ENCODE assay signal across 8 mouse cellular contexts in the genomic region with DNA sequence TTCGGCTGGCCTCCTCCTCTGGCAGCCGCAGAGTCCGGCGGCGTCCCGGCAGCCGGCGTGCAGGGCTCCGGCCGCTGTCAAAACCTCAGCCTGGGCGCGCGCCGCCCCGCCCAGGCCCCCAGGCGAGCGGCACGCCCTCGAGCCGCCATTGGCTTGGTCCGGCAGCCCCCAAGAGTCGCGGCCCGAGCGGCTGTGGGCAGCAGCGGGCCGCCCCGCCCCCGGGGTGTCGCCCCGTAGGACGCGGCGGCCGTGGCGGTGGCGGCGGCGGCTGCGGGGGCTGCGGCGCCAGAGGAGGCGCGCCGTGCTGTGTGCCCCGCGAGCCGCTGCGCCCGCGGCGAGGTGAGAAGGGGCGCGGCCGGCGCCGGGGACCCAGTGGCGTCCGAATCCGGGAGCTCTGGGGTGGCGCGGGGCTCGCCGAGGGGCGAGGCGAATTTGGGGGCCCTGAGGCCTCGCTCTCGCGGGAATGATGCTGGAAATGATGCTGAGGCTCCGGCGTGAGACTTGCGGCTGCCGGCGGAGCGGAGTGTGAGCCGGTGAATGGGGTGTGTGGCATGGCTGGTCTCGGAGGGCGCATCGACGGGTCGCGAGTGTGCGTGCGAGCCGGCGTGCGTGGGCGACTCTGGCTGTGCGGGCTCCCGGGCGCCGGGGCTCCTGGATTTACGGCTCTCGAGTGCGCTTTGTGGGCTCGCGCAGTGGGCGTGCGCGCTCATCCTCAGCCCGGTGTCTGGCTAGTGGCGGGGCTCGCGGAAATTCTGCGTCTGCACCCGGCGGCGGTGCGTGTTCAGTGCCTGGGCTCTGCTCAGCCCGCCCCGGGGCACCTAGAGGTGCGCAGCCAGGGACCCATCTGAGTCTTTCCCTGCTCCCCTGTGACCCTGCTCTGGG. TPM values are rescaled to one million over a fixed set of nuclear protein-coding genes. Genes with fewer than 3 reads are reported as not detected.
A peak's percentile ranks its signal among the peaks of the same experiment; 100 is the strongest.
DNase-seq lines count a peak whose midpoint lies in the region; ATAC-seq lines count a peak whose summit lies in the region.

A gene (plus strand): TSS at position 236 of the 882 bp plus-strand sequence.

- peaks cover 64% of the 10 kb centered on the region for H3K27me3 ChIP-seq in embryonic facial prominence, embryonic 14.5 days (replicated peaks; ENCODE audit: control insufficient read depth, insufficient read depth, low read length)
- peaks cover 76% of the 10 kb centered on the region for H3K27me3 ChIP-seq in limb, embryonic 15.5 days
- peaks cover 59% of the 10 kb centered on the region for H3K27me3 ChIP-seq in midbrain, embryonic 15.5 days (replicated peaks)

- H3K36me3 ChIP-seq in embryonic facial prominence, embryonic 14.5 days (ENCODE audit: control insufficient read depth, insufficient read depth, low read length): no peaks in the 10 kb centered on the region
- H3K36me3 ChIP-seq in limb, embryonic 15.5 days: no peaks in the 10 kb centered on the region
- no peaks in the 10 kb centered on the region for H3K36me3 ChIP-seq in midbrain, embryonic 15.5 days (replicated peaks)

- H3K9me3 ChIP-seq in embryonic facial prominence, embryonic 14.5 days (ENCODE audit: control insufficient read depth, low read length): no peaks in the 10 kb centered on the region
- H3K9me3 ChIP-seq in limb, embryonic 15.5 days: no peaks in the 10 kb centered on the region
- H3K9me3 ChIP-seq in midbrain, embryonic 15.5 days: no peaks in the 10 kb centered on the region

- H3K27ac ChIP-seq in embryonic facial prominence, embryonic 14.5 days (replicated peaks; ENCODE audit: low read depth, low read length): peak within 1 kb of the TSS; percentile 55
- no peak within 1 kb of the TSS for H3K27ac ChIP-seq in limb, embryonic 15.5 days
- H3K27ac ChIP-seq in midbrain, embryonic 15.5 days: no peak within 1 kb of the TSS

- peak; percentile 46 to 71 for DNase-seq in left cerebral cortex, adult 18-20 months (ENCODE audit: low spot score in 2 of 2)
- DNase-seq in left cerebral cortex, adult 11 months (ENCODE audit: low spot score): no peak
- DNase-seq in embryonic facial prominence, embryonic 14.5 days (ENCODE audit: low spot score): peak; percentile 83
- DNase-seq in heart, adult 9 months (ENCODE audit: low spot score in 2 of 2): peak; percentile 33 to 57
- peak; percentile 77 to 82 for DNase-seq in kidney, adult 8-10 months
- DNase-seq in testis, postnatal 14 days (ENCODE audit: low spot score): peak; percentile 73

- peak within 1 kb of the TSS; percentile 97 for H3K4me2 ChIP-seq in embryonic facial prominence, embryonic 14.5 days (ENCODE audit: low read depth, low read length)
- H3K4me2 ChIP-seq in limb, embryonic 15.5 days: peak within 1 kb of the TSS; percentile 96
- peak within 1 kb of the TSS; percentile 98 for H3K4me2 ChIP-seq in midbrain, embryonic 15.5 days

- H3K4me3 ChIP-seq in embryonic facial prominence, embryonic 14.5 days (ENCODE audit: low read depth, low read length): peak within 1 kb of the TSS; percentile 68
- H3K4me3 ChIP-seq in limb, embryonic 15.5 days: peak within 1 kb of the TSS; percentile 62
- peak within 1 kb of the TSS; percentile 73 for H3K4me3 ChIP-seq in midbrain, embryonic 15.5 days

- under 1% methylated on average over 38 of the region's 112 CpGs for WGBS in embryonic facial prominence, embryonic 14.5 days
- under 1% methylated on average over 87 of the region's 112 CpGs for WGBS in limb, embryonic 15.5 days
- under 1% methylated on average over 111 of the region's 112 CpGs for WGBS in midbrain, embryonic 15.5 days

- H3K4me1 ChIP-seq in embryonic facial prominence, embryonic 14.5 days (ENCODE audit: control insufficient read depth, insufficient read depth, low read length): peaks cover 9% of the 10 kb centered on the region
- H3K4me1 ChIP-seq in limb, embryonic 15.5 days: peaks cover 35% of the 10 kb centered on the region
- peaks cover 23% of the 10 kb centered on the region for H3K4me1 ChIP-seq in midbrain, embryonic 15.5 days

- H3K9ac ChIP-seq in embryonic facial prominence, embryonic 14.5 days (ENCODE audit: low read depth, low read length): peak within 1 kb of the TSS; percentile 67
- H3K9ac ChIP-seq in limb, embryonic 15.5 days: peak within 1 kb of the TSS; percentile 45
- peak within 1 kb of the TSS; percentile 56 for H3K9ac ChIP-seq in midbrain, embryonic 15.5 days

- ATAC-seq in embryonic facial prominence, embryonic 14.5 days (ENCODE audit: low read depth): peak; percentile 88
- ATAC-seq in limb, embryonic 15.5 days (ENCODE audit: insufficient number of reproducible peaks, low FRiP score, low TSS enrichment, low read depth): peak; percentile 78
- ATAC-seq in midbrain, embryonic 15.5 days (replicated peaks): peak; percentile 86

RNA-seq across cellular contexts. Expression of the gene that starts here (rescaled TPM):
- total RNA-seq in left cerebral cortex, adult 18-20 months (2021): under 1 TPM; 0.93 to 0.94 TPM
- 10.8 and 12.1 TPM in 2 replicates for polyA plus RNA-seq in embryonic facial prominence, embryonic 14.5 days (2014; fragmentation: Nextera tagmentation; extraction: Ambion mirVana)
- 11.2 and 12.0 TPM in 2 replicates for polyA plus RNA-seq in limb, embryonic 15.5 days (2015; fragmentation: Nextera tagmentation; extraction: Ambion mirVana)
- 2.5 TPM in 2 replicates for polyA plus RNA-seq in midbrain, embryonic 15.5 days (2015; fragmentation: Nextera tagmentation; extraction: Ambion mirVana)

Comparison
In these comparisons a context has a peak if more than half of its experiments do, and no peak if none do; other contexts are left out.
1. Peak in DNase-seq in left cerebral cortex, adult 18-20 months; RNA of the gene not detected or under 1 TPM.